Mouse (Mus musculus): ENCODE measurements around the gene Ivd.

DNA sequence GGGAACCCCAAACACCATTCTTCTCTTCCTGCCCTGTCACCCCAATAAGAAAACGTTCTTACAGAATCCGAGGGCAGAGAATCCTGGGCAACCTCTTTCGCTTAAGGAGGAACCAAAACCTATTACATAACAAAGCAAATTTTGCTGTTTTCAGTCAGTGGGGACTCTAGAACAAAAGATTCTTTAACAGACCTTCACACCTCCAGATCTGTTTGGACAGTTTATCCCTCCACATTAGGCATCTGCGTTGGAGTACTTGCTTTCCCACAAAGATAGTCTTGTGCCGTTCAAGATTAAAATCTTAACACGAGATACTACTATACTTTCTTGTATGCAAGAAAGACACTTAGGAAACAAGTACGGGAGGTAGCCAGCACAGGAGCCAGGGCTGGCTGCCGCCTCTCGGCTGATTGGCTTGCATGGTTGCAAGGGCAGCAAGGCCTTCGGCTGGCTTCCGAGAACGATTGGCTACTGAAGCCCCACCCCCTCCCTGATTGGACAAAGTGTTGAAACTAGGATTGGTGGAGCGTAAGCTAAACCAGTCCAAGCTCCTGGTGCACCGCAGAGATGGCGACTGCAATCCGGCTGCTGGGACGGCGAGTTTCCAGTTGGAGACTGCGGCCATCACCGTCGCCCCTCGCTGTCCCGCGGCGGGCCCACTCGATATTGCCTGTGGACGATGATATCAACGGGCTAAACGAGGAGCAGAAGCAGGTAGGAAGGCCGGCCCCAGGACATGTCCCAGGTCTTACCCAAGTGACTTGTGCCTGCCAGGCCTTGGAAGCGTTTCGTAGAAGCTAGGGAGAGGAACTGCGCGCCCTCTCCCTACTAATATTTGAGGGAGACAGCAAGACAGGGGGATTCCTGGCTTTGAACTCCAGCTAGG lies at the start of gene Ivd:
- TF ChIP-seq CTCF (IDR thresholded peaks at IDR 0.05; ENCODE audit: borderline replicate concordance, insufficient read depth, low read length) (no peak), POLR2A (IDR thresholded peaks at IDR 0.05; ENCODE audit: low read depth, low read length) (peak; percentile 92)
